Mouse (Mus musculus) hindbrain, embryonic 10.5 days (tissue): ENCODE measurements around the gene Olfr270. TPM values are rescaled to one million over a fixed set of nuclear protein-coding genes. Genes with fewer than 3 reads are reported as not detected.
A peak's percentile ranks its signal among the peaks of the same experiment; 100 is the strongest.

Experiments used
- DNase-seq: peaks from one replicate; pipeline ENCODE4 v3.0.0-alpha.2; 2017; ENCODE audit warnings: low spot score
- H3K27ac ChIP-seq: fragments of 300-500 bp; sonication (generic); 2 replicates; pipeline ENCODE4 v1.5.1; 2016; ENCODE audit warnings: mild to moderate bottlenecking, moderate library complexity
- H3K27me3 ChIP-seq: fragments of 300-500 bp; sonication (generic); 2 replicates; pipeline ENCODE4 v1.6.1; 2016; ENCODE audit warnings: mild to moderate bottlenecking; ENCODE audit not compliant: poor library complexity, insufficient read depth, severe bottlenecking
- H3K36me3 ChIP-seq: fragments of 300-500 bp; sonication (generic); 2 replicates; pipeline ENCODE4 v1.6.1; 2016; ENCODE audit warnings: mild to moderate bottlenecking, moderate library complexity
- H3K4me1 ChIP-seq: fragments of 300-500 bp; sonication (generic); replicated peaks from 2 replicates; pipeline ENCODE4 v1.6.1; 2016; ENCODE audit warnings: mild to moderate bottlenecking
- H3K4me3 ChIP-seq: fragments of 300-500 bp; sonication (generic); 2 replicates; pipeline ENCODE4 v1.5.1; 2016; ENCODE audit warnings: mild to moderate bottlenecking, moderate library complexity
- H3K9me3 ChIP-seq: fragments of 300-500 bp; sonication (generic); 2 replicates; pipeline ENCODE4 v1.6.1; 2016; ENCODE audit warnings: mild to moderate bottlenecking, moderate library complexity
- WGBS: fragments of 180-500 bp; shearing (Covaris S2); methylation state at CpG from one replicate; pipeline ENCODE4 v1.1.7; 2016; 5-methylcytosine and 5-hydroxymethylcytosine counted together
- polyA plus RNA-seq: library from polyadenylated mRNA; unstranded; fragments of >200 nt; fragmentation: Nextera tagmentation; extraction: Ambion mirVana; gene quantifications from 2 replicates; pipeline ENCODE4 v1.2.1, GENCODE M21; 2016

The Olfr270 gene
- polyA plus RNA-seq, 1 experiment from 2014 or later, result not detected

DNA sequence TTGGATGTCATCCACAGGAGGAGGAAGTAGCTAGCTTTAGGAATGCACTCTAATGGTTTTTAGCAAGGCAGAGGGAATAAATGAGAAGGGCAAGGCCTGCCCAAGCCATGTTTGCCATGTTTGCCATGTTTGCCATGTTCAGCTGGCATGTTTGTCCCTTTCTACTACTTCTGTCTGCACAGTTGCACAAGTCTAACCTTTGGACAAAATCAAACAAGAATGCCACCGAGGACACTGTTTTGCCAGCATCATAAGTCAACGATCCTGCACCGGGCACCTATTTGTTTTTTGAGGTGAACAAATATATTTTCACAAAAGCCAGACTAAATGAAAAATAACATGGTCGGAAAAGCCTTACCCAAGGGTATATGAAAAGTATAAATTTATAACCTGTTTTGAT lies 45.5 kb downstream of the Olfr270 start:
- H3K4me1 ChIP-seq, result peaks cover 9% of the 10 kb centered on the region; the same call in 1 of the 2 replicates
- H3K9me3 ChIP-seq, result no peaks in the 10 kb centered on the region
- peaks cover 12% of the 10 kb centered on the region for H3K36me3 ChIP-seq
- H3K4me3 ChIP-seq, result no peak overlapping the region
- 93% methylated on average over 4 of the region's 4 CpGs for WGBS
- no peak overlapping the region for H3K27ac ChIP-seq
- no peaks in the 10 kb centered on the region for H3K27me3 ChIP-seq
- DNase-seq, result no peak

DNA sequence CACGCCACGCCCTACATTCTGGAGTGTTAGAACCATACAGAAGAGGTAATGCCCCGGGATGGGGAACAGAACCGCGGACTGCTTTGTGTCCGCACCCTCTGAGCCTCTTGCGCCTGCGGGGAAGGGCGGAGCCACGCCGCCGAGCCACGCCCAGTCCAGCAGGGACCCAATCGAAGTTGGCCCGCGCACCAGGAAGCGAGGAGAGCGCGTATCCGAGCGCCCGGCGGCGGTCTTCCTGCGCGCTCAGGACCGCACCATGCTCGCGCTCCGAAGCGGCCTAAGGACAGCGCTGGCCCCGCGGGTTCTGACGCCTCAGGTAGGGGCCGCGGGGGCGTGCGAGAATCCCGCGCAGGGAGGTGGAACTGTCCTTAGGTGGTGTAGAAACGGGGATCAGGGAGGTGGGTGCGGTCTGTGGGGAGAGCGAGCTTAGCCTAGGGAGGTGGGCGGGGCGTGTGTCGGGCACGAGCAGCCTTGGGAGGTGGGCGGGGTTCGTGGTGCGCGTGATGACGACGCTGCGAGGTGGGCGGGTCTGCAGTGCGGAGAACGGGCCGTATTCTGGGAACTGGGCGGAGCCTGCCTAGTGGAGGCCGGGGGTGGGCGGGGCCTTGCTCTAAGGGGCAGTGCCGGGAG lies 47.5 kb downstream of the Olfr270 start, which contains the start of gene Nipsnap3b:
Gene Nipsnap3b, plus strand, starts transcription at position 149 of the 630 bp plus-strand sequence.
- peak; percentile 97 for DNase-seq
- WGBS, result under 1% methylated on average over 63 of the region's 63 CpGs
- peaks cover 11% of the 10 kb centered on the region for H3K9me3 ChIP-seq

DNA sequence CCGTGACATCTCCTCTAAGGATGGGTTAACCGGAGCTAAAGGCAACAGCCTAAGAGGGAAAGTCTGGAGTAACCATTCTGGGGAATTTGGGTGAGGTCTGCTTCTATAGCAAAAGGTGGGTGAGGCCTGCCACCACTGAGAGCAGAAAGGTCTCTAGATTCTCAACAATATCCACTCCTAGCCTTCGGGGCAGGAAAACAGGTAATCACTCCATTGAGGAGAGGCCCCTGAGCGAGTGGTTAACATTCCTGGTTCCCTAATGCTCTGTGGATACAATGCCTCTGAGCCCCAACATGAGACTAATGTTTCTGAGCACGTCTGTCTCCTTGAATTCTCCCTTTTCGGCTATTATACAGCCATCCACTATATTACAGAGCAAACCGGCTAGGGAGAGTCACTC lies 50.1 kb downstream of the Olfr270 start:
- Histone ChIP-seq H3K36me3 (peaks cover 57% of the 10 kb centered on the region), H3K27me3 (no peaks in the 10 kb centered on the region), H3K27ac (no peak overlapping the region), H3K9me3 (peaks cover 14% of the 10 kb centered on the region), H3K4me1 (peaks cover 9% of the 10 kb centered on the region; the same call in 1 of the 2 replicates), H3K4me3 (no peak overlapping the region)
- no peak for DNase-seq
- WGBS, result 92% methylated on average over 7 of the region's 7 CpGs

More for the DNA sequence above, 47.5 kb downstream of the Olfr270 start, which contains the start of gene Nipsnap3b:
- H3K4me3 ChIP-seq, result peak within 1 kb of the TSS; percentile 83
- peak within 1 kb of the TSS; percentile 94 for H3K27ac ChIP-seq
- H3K36me3 ChIP-seq, result peaks cover 31% of the 10 kb centered on the region
- H3K4me1 ChIP-seq, result peaks cover 9% of the 10 kb centered on the region; the same call in 1 of the 2 replicates
- H3K27me3 ChIP-seq, result no peaks in the 10 kb centered on the region

DNA sequence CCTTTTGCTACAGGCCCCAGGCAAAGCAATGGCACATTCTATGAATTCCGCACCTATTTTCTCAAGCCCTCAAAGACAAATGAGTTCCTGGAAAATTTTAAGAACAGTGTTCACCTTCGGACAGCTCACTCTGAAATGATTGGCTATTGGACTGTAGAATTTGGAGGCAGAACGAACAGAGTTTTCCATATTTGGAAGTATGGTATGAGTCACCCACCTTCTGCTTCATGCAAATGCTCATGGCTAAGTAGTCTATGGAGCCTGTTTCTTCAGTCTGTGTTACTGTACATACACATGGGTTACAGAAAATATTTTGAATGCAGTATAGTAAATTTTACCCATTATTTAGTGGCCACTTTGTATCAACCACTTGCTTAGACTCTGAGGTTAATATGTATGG lies 50.7 kb downstream of the Olfr270 start:
- no peaks in the 10 kb centered on the region for H3K27me3 ChIP-seq
- H3K4me1 ChIP-seq, result peaks cover 9% of the 10 kb centered on the region; the same call in 1 of the 2 replicates
- WGBS, result 88% methylated on average over 3 of the region's 3 CpGs
- no peak overlapping the region for H3K27ac ChIP-seq
- H3K4me3 ChIP-seq, result no peak overlapping the region
- H3K9me3 ChIP-seq, result peaks cover 14% of the 10 kb centered on the region
- H3K36me3 ChIP-seq, result peaks cover 63% of the 10 kb centered on the region
- no peak for DNase-seq

DNA sequence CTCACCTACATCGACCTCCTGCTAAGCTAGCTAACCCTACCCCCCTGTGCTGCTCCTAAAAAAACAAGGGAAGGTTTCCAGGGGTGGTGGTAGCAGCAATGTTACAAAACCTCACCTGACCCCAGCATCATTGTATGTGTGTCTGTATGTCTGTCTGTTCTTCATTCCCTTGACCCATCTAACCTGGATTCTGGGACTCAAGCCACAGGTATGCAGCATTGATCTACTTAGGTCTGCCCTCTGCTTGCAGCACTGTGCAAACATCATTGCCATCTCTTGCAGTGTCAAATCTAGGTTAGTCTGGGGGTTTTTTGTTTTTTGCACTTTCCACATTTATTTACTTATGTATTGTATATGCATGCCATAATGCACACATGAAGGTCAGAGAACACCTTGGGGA lies 54.0 kb downstream of the Olfr270 start:
- WGBS, result 93% methylated on average over 1 of the region's 1 CpGs
- no peaks in the 10 kb centered on the region for H3K4me1 ChIP-seq
- H3K27me3 ChIP-seq, result no peaks in the 10 kb centered on the region
- DNase-seq, result no peak
- H3K4me3 ChIP-seq, result no peak overlapping the region
- peaks cover 14% of the 10 kb centered on the region for H3K9me3 ChIP-seq
- H3K27ac ChIP-seq, result no peak overlapping the region
- H3K36me3 ChIP-seq, result peaks cover 92% of the 10 kb centered on the region

Other genes starting within 250 kb of the Olfr270 start
- not detected in 2 replicates for gene Olfr275, start 149.9 kb upstream of the Olfr270 start, polyA plus RNA-seq
- gene Olfr273, start 105.3 kb upstream of the Olfr270 start, polyA plus RNA-seq, result not detected in 2 replicates
- not detected in 2 replicates for gene Olfr272, start 45.4 kb upstream of the Olfr270 start, polyA plus RNA-seq
- gene Nipsnap3a, start 24.7 kb downstream of the Olfr270 start, polyA plus RNA-seq, result not detected in 2 replicates
- 100.0 and 114 TPM in 2 replicates for gene Nipsnap3b, start 47.3 kb downstream of the Olfr270 start, polyA plus RNA-seq
- 2.7 and 3.6 TPM in 2 replicates for gene Abca1, start 195.3 kb downstream of the Olfr270 start, polyA plus RNA-seq